Mouse (Mus musculus): ENCODE data around the gene Agps. TPM values are rescaled to one million over a fixed set of nuclear protein-coding genes. Genes with fewer than 3 reads are reported as not detected.

Agps gene
- polyA plus RNA-seq, 1 experiment: 13.8 TPM

DNA sequence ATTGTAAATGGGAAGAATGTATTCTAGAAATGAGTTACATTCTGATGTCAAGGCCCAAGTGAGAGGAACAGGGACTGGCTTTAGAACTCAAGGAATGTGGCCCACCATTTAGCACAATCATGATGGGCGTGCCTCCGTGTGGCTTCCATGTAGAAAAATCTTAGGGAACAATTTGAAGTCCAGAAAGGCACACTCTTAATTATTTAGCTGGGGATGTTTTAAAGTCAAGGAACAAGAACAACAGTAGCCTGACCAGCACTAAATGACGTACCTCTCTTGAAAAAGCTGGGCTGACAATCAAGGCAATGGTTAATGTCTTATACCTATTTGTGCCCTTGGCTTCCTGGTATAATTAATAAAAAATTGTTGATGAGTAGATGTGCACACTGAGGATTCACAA, 25.1 kb upstream of the Agps start:
- no peak for TF ChIP-seq CTCF (IDR thresholded peaks at IDR 0.05; ENCODE audit: extremely low read depth, insufficient read depth, low read length)
- no peak for TF ChIP-seq POLR2A (IDR thresholded peaks at IDR 0.05; ENCODE audit: extremely low read depth, insufficient read depth, low read length)
- H3K27ac ChIP-seq (ENCODE audit: insufficient read depth, low read length): no peak overlapping the region
- no peaks in the 10 kb centered on the region for H3K4me1 ChIP-seq (ENCODE audit: control insufficient read depth, insufficient read depth, low read length)
- H3K4me3 ChIP-seq (ENCODE audit: insufficient read depth, low read length): no peak overlapping the region

DNA sequence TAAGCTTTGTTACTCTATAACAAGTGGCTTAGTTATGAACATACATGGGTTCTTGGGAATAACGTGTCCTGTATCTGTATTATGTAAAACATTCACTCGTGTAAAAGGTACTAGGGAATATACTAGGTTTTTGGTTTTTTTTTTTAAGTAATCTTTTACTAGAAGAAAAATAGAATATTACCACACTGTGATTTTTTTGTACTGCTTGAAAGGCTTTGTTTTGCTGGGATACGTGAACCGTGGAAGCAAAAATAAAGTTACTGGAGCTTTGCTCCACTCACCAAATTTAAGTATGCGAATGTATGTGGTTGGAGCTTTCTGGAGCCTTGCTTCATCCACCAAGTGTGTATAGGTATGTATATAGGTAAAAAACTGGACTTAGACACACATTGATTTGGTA, 24.5 kb upstream of the Agps start:
- TF ChIP-seq CTCF (IDR thresholded peaks at IDR 0.05; ENCODE audit: extremely low read depth, insufficient read depth, low read length): no peak
- no peak for TF ChIP-seq POLR2A (IDR thresholded peaks at IDR 0.05; ENCODE audit: extremely low read depth, insufficient read depth, low read length)
- Histone ChIP-seq H3K27ac (ENCODE audit: insufficient read depth, low read length) (no peak overlapping the region), H3K4me1 (ENCODE audit: control insufficient read depth, insufficient read depth, low read length) (no peaks in the 10 kb centered on the region), H3K4me3 (ENCODE audit: insufficient read depth, low read length) (no peak overlapping the region)

GRCm38 (mm10) chr2:75814880-75815279, 17.1 kb upstream of the Agps start:
- TF ChIP-seq POLR2A (IDR thresholded peaks at IDR 0.05; ENCODE audit: extremely low read depth, insufficient read depth, low read length) (no peak), CTCF (IDR thresholded peaks at IDR 0.05; ENCODE audit: extremely low read depth, insufficient read depth, low read length) (no peak)
- Histone ChIP-seq H3K4me1 (ENCODE audit: control insufficient read depth, insufficient read depth, low read length) (no peaks in the 10 kb centered on the region), H3K4me3 (ENCODE audit: insufficient read depth, low read length) (no peak overlapping the region), H3K27ac (ENCODE audit: insufficient read depth, low read length) (no peak overlapping the region)

DNA sequence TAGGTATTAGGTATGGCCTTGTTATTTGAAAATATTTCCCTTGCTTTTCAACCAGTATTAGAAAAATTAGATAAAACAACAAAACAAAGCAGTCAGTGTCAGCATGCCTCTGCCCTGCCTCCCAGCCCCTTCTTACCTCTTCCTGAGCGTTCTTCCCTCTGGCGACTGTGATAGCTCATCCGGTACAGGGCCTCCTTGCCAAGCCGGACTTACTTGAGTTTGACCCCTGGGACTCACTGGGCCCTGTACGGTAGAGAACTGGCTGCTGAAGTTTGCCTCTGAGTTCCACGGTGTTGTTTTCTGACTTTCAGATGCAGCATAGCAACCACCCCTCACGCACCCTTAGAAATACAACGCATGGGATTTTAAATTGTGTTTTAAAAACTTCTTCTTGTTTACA, 16.5 kb upstream of the Agps start:
- H3K27ac ChIP-seq (ENCODE audit: insufficient read depth, low read length): no peak overlapping the region
- TF ChIP-seq POLR2A (IDR thresholded peaks at IDR 0.05; ENCODE audit: extremely low read depth, insufficient read depth, low read length) (no peak), CTCF (IDR thresholded peaks at IDR 0.05; ENCODE audit: extremely low read depth, insufficient read depth, low read length) (no peak)
- H3K4me1 ChIP-seq (ENCODE audit: control insufficient read depth, insufficient read depth, low read length): no peaks in the 10 kb centered on the region
- H3K4me3 ChIP-seq (ENCODE audit: insufficient read depth, low read length): no peak overlapping the region

- H3K4me1 ChIP-seq (ENCODE audit: control insufficient read depth, insufficient read depth, low read length): no peaks in the 10 kb centered on the region
- no peak overlapping the region for H3K4me3 ChIP-seq (ENCODE audit: insufficient read depth, low read length)
- H3K27ac ChIP-seq (ENCODE audit: insufficient read depth, low read length): no peak overlapping the region
- TF ChIP-seq POLR2A (IDR thresholded peaks at IDR 0.05; ENCODE audit: extremely low read depth, insufficient read depth, low read length) (no peak), CTCF (IDR thresholded peaks at IDR 0.05; ENCODE audit: extremely low read depth, insufficient read depth, low read length) (no peak)
These were observed 15.3 kb upstream of the Agps start for GRCm38 (mm10) chr2:75816673-75817072.

GRCm38 (mm10) chr2:75818719-75819118, 13.3 kb upstream of the Agps start:
- H3K4me3 ChIP-seq (ENCODE audit: insufficient read depth, low read length): no peak overlapping the region
- H3K4me1 ChIP-seq (ENCODE audit: control insufficient read depth, insufficient read depth, low read length): no peaks in the 10 kb centered on the region
- TF ChIP-seq CTCF (IDR thresholded peaks at IDR 0.05; ENCODE audit: extremely low read depth, insufficient read depth, low read length): no peak
- no peak for TF ChIP-seq POLR2A (IDR thresholded peaks at IDR 0.05; ENCODE audit: extremely low read depth, insufficient read depth, low read length)
- no peak overlapping the region for H3K27ac ChIP-seq (ENCODE audit: insufficient read depth, low read length)

GRCm38 (mm10) chr2:75819796-75820195, 12.2 kb upstream of the Agps start:
- H3K4me1 ChIP-seq (ENCODE audit: control insufficient read depth, insufficient read depth, low read length): no peaks in the 10 kb centered on the region
- H3K27ac ChIP-seq (ENCODE audit: insufficient read depth, low read length): no peak overlapping the region
- TF ChIP-seq CTCF (IDR thresholded peaks at IDR 0.05; ENCODE audit: extremely low read depth, insufficient read depth, low read length): no peak
- TF ChIP-seq POLR2A (IDR thresholded peaks at IDR 0.05; ENCODE audit: extremely low read depth, insufficient read depth, low read length): no peak
- no peak overlapping the region for H3K4me3 ChIP-seq (ENCODE audit: insufficient read depth, low read length)

- Histone ChIP-seq H3K4me3 (ENCODE audit: insufficient read depth, low read length) (no peak overlapping the region), H3K4me1 (ENCODE audit: control insufficient read depth, insufficient read depth, low read length) (no peaks in the 10 kb centered on the region), H3K27ac (ENCODE audit: insufficient read depth, low read length) (no peak overlapping the region)
- no peak for TF ChIP-seq POLR2A (IDR thresholded peaks at IDR 0.05; ENCODE audit: extremely low read depth, insufficient read depth, low read length)
- TF ChIP-seq CTCF (IDR thresholded peaks at IDR 0.05; ENCODE audit: extremely low read depth, insufficient read depth, low read length): no peak
These were observed 9.8 kb upstream of the Agps start for GRCm38 (mm10) chr2:75821971-75822751.

DNA sequence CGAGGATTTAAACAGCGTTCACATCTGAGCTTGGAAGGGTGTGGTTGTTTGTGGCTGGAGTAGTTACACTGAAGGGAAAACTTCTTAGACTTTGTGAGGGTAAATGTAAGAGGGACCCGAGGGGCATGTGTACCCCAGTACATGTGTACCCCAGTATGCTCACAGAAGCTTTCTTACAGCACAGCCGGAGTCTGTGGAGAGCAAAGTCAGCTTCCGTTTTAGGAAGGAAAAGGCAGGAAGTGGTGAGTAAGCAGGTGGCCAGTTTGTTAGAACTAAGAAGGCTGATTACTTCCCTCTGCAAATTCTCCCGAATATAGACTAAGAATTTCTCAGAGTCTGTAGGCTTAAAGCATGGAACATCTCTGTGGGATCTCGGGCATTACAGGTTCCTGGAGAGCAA, 8.2 kb upstream of the Agps start:
- H3K27ac ChIP-seq (ENCODE audit: insufficient read depth, low read length): no peak overlapping the region
- H3K4me1 ChIP-seq (ENCODE audit: control insufficient read depth, insufficient read depth, low read length): no peaks in the 10 kb centered on the region
- H3K4me3 ChIP-seq (ENCODE audit: insufficient read depth, low read length): no peak overlapping the region
- TF ChIP-seq CTCF (IDR thresholded peaks at IDR 0.05; ENCODE audit: extremely low read depth, insufficient read depth, low read length) (no peak), POLR2A (IDR thresholded peaks at IDR 0.05; ENCODE audit: extremely low read depth, insufficient read depth, low read length) (no peak)

DNA sequence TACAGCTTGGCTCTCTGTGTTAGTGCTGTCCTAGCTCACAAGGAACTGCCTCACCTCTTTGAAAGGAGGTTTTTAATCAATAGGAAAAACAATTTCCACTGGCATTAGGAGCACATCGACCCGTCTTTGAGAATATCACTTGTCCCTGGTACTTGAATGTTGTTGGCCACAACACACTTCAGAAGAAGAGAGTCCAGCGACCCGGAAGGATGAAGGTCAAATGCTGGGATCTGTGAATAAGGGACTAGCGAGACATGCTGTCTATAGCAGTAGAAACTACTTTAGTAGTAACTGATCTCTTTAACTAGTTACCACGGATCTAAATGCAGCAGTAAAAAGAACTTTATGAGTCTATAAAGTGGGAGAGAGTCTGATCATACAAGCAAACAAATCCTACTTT, 7.8 kb upstream of the Agps start:
- Histone ChIP-seq H3K27ac (ENCODE audit: insufficient read depth, low read length) (no peak overlapping the region), H3K4me3 (ENCODE audit: insufficient read depth, low read length) (no peak overlapping the region)
- no peak for TF ChIP-seq CTCF (IDR thresholded peaks at IDR 0.05; ENCODE audit: extremely low read depth, insufficient read depth, low read length)
- no peak for TF ChIP-seq POLR2A (IDR thresholded peaks at IDR 0.05; ENCODE audit: extremely low read depth, insufficient read depth, low read length)

More for the DNA sequence above, 7.8 kb upstream of the Agps start:
- H3K4me1 ChIP-seq (ENCODE audit: control insufficient read depth, insufficient read depth, low read length): no peaks in the 10 kb centered on the region

Measured in cortical plate, adult 2 months (tissue).